Mouse (Mus musculus) heart, adult 2 months (tissue): ENCODE measurements around the gene Ifna11.
A peak's percentile ranks its signal among the peaks of the same experiment; 100 is the strongest.

Source experiments
- CTCF ChIP-seq: fragments of 200-600 bp; IDR thresholded peaks from 2 replicates; pipeline ENCODE4 v1.8.1; 2022; ENCODE audit warnings: antibody characterized with exemption, mild to moderate bottlenecking, moderate library complexity
- EP300 ChIP-seq: fragments of 200-500 bp; IDR thresholded peaks from 2 replicates; pipeline ENCODE4 v1.6.1; 2011; ENCODE audit warnings: low read depth, low read length, control low read depth; ENCODE audit not compliant: insufficient read depth
- POLR2A ChIP-seq: fragments of 200-500 bp; IDR thresholded peaks from 2 replicates; pipeline ENCODE4 v1.6.1; 2011; ENCODE audit warnings: mild to moderate bottlenecking, low read depth, low read length, control low read depth; ENCODE audit not compliant: insufficient read depth

GRCm38 (mm10) chr4:88867926-88868911 lies 48.5 kb downstream of the Ifna11 start:
- TF ChIP-seq EP300 (no peak), CTCF (no peak), POLR2A (peak; percentile 50; the same call in 1 of the 2 replicates)
